Mouse (Mus musculus) gastrocnemius, postnatal 10 days (tissue): ENCODE measurements around the gene Ermard. TPM values are rescaled to one million over a fixed set of nuclear protein-coding genes. Genes with fewer than 3 reads are reported as not detected.

Source experiments
- DNase-seq: peaks from one replicate; pipeline ENCODE4 v3.0.0; 2021; ENCODE audit warnings: mixed read lengths
- total RNA-seq, 2 experiments: library from RNA; stranded (reverse); gene quantifications; 2 replicates each; pipeline ENCODE4 v1.2.3; 2021

The Ermard gene
- total RNA-seq, 2 experiments from 2014 or later, result 24.7 to 41.4 TPM

DNA sequence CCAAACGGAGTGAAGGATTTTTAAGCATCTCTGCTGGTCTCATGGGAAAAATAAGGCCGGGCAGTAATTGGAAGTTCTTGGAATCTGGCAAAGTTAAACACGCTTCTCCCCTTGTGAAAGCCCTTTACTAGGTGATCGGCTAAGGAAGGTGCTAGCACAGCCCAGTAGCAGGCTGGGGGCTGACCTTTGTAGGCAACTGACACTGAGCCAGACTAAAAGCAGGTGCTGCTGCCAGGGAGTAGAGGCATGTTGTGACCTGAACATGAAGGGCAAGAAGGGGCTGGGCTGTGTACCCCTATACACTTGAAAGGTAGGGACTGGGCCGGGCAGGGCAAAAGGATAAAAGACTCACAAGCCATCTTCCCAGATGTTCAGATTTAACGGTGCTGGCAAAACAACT is 19.3 kb downstream of the Ermard start:
- peak; percentile 3 for DNase-seq

DNA sequence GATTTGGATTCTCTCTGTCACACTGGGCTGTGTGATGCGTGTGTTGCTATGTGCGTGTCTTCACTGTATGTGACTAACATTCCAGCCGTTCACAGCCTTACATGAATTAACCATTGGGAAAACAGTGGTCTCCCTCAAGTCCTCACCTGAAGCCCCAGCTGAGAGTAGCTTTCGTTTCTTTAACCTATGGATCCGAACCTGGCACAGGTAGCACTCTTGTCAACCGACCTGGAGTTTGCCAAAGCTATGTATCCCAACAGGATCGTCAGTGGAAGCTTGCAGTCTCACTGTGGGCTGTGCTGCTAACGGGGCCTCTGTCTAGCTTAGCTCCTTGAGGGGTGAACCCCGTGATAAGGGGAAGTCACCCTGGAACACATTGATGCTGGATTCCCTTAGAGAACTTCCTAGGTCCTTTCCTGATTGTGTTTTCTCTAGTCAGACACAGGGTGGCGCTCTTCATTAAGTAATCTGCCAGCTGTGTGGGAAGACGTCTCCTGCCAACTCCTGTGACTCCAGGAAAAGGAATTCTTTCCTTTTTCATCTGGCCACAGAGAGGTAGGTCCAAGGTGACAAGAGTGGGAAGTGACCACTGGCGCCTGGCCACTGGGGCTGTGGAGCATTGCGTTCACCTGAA is 24.5 kb downstream of the Ermard start:
- peak; percentile 52 for DNase-seq

DNA sequence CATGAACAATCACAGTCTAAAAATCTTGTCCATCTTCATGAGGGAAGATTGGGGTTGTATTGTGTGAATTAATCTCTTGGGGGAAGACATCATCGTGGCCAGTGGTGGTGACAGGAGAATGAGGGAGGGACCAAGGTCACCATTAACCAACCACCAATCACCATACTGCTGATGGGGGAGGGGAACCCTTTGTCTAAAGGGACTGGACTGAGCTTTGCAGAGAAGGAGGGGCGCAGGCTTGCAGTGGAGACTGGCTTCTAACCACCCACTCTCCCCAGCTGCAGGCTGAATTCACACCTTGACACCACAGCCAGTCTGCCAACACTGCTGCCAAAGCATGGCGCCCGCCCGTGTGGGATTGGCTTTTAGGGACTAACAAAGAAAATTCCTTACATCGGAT is 25.1 kb downstream of the Ermard start:
- no peak for DNase-seq

DNA sequence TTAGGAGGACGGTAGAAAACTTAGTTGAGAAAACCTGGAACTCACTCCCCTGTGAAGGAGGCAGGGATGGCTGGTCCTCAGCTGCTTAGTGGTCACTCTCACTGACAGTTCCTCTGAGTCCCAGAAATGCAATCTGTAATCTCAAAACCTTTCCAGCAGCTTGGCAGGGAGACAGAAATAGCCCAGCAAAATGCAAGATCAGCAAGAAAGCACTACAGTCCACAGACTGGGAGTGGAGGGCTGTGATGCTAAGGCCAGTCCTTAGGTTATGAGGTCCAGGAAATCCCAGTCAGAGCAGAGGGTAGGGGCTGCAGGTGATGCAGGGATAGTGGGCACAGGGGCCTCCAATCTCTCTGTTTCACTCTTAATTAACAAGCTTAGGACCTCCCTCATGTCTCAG is 25.9 kb downstream of the Ermard start:
- no peak for DNase-seq

DNA sequence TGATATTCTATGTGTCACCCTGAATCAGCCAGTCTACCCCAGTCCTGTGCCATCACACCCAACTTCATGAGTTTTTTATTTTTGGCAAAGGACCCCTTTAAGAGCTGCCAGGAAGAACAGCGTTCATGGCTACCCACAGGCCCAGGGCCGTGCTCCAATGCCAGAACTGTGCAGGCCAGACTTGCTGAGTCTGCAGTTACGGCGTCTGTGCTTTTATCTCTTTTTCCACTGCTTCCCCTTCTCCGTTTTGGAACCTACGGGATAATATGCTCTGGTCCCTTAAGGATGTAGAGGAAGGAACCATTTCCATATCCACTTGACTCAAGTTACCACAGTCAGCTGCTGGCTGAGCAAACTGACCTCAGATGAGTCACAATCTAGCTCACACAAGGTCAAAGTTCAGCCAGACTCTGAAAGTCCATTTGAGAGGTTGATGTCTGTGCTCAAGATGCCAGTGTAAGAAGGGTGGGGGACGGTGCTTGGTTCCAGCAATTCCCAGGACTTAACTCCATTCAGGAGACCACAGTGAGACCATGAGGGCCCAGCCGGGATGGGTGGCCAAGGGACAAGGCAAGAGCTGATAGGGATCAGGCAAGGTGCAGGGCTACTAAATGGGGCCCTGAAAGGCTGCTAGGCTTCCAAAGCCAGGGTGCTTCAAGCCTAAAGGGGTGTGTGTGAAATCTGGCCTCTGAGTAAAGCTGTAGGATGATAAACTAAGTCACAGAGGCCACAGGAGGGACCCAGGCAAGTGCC is 27.2 kb downstream of the Ermard start:
- no peak for DNase-seq

DNA sequence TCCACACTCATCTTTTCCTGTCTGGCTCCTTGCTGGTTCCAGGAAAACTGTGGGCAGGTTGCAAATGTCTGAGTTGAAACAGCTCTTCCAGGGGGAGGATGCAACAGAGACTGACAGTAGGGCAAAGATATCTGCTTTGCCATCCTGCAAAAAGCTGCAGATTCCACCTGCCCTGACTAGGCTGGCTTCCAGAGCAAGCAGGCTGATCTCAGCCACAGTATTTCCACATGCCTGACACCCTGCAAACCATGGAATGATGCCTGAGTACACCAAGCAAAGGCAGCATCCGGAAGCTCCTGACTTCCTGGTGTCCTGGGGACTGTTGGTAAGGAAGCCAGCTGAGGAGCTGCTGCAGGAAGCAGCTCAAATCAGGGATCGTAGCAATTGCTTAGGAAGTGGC is 28.1 kb downstream of the Ermard start:
- no peak for DNase-seq

DNA sequence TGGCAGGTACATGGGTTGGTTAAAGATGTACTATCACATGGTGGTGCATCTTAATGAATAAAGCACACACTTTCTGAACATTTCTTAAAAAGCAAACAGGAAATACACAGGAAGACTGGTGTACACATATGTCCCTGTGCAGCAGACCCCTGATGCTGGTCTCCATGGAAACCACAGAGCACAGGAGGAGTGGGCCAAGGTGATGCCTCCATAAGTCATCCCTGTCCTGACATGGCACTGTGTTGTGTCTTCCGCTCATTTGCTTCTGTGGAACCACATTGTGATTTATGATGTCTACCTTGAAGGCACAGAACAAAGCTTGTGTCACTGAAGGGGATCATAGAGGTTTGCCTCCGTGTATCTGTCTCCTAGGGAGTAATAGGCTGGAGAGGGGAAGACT is 31.2 kb downstream of the Ermard start:
- no peak for DNase-seq

DNA sequence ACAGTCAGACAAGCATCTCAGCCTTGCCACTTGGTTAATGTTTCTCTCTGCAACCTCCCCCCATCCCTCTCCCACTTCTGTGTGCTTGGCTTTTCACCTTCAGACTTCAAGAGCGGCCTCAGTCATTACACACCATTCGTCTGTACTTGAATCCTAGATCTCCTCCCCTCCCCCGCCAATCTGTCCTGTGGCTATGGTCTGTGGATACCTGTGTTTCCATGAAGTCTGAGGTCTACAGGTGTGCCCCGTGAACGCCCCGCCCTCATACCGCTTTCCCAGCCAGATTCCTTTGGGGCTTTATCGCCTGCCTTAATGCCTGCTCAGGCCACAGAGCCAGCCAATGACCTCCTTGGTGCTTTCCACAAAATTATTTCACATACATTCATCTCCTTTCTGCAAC is 34.0 kb downstream of the Ermard start:
- DNase-seq, result no peak

DNA sequence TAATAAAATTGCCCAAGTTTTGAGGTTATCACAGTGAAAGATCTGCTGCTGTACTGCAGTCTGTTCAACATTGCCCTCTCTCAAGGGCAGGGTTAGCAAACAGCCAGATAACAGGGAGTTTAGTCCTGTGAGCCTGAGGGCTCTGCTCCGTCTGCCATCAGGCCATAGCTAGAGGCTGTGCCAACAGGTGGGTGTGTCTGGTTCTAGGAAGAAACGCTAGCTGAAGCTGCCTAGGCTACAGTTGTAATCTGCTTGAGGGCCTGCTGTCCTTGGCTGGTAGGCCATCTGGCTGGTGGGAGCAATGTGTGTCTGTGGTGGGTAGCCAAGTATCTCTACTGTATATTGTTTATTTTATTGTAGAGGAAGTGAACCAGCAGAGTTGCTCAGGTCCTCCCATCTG is 36.5 kb downstream of the Ermard start:
- no peak for DNase-seq

DNA sequence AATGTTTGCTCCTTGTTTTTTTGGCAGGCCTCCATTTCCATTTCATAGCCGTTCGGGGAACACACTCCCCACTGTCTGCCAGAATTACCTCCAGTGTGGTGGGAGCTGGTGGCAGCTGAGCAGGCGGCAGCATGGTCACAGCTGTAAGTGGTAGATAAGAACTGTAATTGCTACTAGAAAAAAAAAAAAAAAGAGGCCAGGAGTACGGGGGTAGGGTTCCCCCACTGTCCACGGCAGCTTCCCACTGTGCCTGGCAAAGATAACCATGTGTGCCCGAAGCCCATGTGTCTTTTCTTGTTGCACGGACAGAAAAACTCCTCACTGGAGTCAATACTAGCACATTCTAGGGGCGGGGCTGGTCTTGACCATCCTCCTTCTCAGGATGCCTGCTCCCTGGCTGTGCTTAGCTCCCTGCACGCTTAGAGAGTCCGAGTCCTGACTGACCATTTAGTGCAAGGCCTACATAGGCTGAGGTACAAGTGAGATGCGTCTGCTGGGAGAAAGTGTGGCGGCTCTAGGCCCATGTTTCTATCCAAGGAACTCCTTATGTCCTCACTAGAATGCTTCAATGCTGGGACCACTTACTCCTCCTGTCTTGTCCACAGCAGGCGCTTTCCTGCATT is 43.3 kb downstream of the Ermard start:
- DNase-seq, result no peak

DNA sequence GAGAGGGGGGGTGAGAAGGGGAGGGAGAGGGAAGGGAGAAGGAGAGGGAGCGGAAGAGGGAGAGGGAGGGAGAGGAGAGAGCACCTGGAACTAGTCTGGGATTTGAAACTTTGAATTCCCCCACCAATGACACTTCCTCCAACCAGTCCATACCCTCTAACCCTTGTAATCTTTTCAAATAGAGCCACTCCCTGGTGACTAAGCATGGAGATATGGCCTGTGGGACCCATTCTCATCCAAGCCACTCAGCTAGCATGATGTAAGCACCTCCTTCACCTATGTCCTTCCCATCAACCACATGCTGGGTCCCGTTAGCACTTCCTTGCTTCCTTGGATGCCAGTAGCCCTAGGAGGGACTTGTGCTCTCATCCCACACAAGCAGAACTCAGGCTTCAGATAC is 44.0 kb downstream of the Ermard start:
- no peak for DNase-seq

DNA sequence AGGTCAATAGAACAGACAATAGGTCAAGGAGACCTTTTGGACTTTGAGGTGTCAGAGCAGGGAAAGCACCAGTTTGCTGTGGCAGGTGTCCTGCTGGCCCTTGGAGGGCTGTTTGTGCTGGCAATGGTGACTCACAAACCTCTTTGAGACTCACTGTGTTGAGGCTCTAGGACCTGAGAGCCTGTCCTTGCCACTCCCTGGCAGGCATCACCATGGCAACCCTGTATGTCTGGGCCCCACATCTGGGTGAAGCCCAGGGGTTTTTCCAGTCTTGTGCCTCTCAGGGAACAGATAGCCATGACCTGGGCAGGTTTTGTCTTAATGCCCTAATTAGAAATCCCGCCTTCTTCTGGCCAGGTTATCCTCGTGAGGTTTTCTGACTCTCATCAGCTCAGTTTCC is 47.2 kb downstream of the Ermard start:
- no peak for DNase-seq

DNA sequence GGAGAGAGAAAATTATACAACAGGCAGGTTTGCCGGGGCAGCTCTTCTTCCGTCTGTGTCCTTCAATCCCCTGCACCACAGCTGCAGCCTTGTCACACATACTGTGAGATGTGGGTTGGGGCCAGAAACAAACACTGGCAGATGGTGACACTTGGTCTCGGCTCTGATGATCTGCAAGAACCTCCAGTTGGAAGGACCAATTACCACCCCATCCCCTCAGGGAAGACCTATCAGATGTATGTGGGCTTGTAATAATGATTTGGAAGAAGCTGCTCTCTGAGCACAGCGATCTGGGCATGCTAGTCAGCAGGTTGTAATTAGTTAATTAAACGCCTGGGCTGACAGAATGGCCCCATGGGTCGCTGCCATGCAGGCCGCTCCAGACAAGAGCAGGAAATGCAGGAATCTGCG is 47.6 kb downstream of the Ermard start:
- DNase-seq, result no peak

DNA sequence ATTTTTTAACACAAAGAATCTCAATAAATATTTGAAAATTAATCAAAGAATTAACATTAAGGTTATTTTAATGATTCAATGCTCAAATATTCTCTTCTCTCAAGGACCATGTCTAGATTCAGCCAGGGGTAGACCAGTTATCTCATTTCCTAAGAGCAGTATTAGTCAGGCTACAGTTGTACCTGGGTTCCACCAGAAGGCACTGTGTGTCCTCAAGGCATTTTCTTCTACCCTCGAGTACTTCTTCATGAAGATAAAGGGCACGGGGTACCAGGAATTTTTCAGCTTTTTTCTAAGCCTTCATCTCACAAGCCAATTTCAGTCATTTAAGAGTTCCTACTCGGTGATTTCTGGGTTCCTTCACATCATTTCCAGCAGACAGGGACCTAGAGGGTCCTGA is 50.7 kb downstream of the Ermard start:
- DNase-seq, result no peak

DNA sequence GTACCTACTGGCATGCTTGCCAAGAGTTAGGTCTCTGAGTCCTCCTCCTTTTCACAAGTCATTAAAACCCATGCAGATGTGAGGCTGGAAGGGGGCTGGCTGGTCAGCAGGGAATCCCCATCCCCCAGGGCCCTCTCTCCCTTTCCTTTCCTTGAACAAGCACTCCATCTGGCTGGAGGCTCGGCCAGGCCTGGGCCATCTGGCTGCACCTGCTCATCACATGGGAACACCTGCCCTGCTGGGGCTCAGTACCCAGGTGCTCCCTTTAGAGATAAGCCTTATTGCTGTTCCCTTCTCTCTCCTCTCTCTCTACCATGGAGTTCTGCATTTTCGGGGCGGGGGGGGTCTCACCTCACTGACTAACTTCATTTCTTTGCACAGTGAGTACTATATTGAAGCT is 52.5 kb downstream of the Ermard start:
- DNase-seq, result no peak

DNA sequence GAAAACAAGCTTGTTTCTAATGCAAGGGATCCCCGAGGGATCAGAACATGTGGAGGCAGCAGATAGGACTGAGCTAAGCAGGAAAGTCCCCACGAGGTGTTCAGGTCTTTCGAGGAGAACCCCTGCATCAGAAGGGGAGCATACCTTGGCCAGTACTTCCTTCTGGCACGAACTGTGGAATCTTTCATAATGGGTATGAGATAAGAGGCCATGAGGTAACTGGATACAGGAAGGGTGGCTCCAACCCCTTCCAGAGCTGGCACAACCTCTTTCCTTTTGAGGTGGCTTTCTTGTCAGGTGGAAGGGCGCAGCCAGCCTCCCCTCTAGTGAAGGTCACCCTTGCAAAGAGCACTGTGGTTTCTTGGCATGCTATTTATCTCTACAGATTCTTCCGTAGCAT is 55.8 kb downstream of the Ermard start:
- no peak for DNase-seq

DNA sequence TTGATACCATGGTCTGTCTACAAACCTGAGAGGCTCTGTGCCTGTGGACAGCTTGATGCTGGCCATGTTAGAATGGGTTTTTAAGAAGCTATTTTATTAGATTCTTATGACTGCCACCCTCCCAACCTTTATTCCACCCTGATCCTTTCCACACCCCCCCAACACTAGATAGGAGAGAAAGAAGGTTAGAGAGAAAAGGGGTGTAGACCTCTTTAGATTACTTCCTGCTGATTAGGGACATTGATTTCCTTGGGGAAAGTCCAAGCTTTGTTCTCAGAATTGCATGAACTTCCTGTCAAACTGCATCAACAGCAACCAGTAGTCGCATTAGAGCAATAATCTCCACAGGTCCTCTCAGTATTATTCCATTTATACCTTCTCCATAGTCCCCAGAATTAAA is 57.7 kb downstream of the Ermard start:
- no peak for DNase-seq

DNA sequence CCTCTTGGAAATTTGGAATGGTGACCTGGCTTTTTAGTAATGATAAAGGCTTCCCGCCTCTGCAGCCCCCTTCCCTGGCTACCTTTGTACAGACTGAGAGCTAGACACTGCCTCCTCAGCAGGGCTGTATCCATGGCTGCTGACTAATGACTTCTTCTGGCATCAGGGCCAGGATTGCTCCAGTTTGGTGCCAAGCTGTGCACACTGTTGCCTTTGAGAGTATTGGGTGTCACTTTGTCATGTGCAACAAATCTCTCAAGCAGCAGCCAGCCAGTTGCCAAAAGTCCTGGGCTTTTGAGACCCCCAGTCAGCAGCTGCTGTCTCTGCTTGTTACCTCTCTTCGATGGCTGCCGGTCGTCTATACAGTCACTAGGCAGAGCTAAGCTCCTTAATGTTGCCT is 60.3 kb downstream of the Ermard start:
- peak; percentile 18 for DNase-seq

DNA sequence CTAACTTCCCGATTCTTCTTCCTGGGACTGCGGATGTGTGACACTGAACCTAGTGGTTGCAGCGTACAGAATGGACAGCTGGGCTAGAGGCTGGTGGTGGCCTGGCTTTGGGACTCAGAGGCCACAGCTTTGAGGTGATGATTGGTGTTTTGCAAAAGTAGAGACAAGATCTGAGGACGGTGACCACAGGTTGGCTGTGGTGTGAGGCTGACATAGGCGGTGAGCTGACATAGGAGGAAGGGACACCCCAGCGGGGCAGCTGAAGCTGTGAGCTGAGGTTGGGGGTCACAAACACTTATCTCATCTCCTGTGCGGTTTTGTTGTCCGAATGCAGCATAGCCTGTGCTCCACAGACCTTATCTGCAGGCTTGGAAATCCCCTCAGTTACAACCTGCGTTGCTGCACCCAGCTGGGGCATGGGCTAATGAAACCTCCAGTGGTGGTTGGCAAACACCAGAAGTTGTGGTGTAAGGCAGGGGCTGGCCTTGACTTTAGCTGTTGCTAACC is 66.2 kb downstream of the Ermard start:
- no peak for DNase-seq

DNA sequence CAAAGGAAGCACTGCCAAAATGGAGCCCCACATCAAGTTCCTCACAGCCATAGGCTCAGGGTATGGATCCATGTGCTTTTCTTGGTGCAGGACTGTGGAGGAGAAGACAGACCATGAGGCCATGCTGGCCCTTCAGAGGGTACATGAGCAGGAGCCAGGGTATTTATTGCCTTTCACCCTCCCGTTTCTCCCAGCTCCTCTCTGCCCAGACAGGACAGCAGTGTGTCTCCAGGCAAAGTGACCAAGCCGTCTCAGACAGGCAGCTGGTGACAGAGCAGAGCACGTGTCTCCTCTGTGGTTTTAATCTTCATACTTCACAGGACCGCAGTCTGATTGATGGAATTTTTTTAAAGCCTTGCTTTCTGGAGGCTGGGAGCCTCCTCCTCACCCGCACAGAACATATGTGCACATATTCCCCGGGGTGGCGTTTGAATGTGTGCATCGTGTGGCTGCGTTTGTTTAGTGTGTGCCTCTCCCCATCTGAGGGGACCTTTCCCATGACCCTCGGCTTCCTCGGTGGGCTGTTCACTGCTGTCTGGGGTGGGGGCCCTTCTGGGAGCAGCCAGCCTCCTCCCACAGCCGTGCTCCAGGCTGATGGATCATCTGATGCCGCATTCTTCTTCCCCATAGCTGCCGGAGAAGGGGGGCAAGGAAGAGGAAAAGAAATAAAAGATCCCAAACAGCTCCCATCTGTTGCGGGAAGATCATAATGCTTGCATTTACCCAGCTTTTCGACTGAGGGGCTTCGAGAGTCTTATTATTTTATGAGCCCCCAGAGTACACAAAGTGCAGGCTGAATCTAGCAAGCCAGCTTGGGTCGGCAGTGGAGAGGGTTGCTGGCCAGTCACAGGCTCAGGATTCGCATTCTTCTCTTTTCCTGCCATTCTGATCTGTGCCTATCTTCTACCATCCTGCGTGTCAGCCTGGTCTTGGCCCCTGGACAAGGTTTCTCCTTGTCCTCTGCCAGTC is 67.7 kb downstream of the Ermard start:
- no peak for DNase-seq

DNA sequence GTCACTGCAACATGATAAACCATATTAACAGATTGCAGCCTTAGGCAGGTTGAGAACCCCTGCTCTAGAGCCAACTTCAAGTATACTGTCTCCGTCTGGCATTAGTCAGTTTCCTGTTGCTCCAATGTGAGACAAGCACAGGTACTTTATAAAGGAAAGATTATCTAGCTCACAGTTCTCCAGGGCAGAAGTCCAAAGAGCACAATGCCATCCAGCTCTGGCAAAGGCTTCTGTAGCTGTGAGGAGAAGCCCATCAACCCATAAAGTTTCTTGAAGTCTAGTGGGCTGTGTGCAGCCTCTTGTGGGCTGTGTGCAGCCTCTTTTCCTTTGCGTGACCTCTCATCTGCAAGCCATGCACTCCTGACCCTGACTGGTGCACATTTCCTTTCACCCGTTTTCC is 74.5 kb downstream of the Ermard start:
- DNase-seq, result no peak

DNA sequence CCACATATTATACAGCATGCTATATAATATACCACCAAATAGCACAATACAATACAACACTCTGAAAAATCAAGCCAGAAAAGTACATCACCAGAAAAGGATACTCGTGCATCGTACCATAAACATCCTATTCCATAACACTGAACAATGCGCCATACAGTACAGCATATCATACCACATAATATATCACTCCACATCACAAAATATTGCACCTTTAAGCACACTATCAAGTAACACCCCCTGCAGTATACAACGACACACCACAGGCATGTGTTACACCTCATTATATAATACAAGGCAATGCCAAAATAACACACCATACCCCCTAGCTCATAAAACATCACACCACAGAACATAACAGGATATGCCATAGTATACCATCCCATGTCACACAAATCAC is 79.1 kb downstream of the Ermard start:
- DNase-seq, result no peak
